Mouse (Mus musculus) embryo, embryonic 9.5 days (tissue): ENCODE results near the gene Gm11077.

Source experiments
- DNase-seq: peaks from one replicate; pipeline ENCODE4 v3.0.0-alpha.2; 2017; ENCODE audit errors: extremely low spot score

The Gm11077 gene

GRCm38 (mm10) chr6:140747591-140747990 lies 18.5 kb downstream of the Gm11077 start:
- DNase-seq: no peak

GRCm38 (mm10) chr6:140750371-140751080 lies 21.4 kb downstream of the Gm11077 start:
- no peak for DNase-seq

GRCm38 (mm10) chr6:140766365-140766764 lies 37.3 kb downstream of the Gm11077 start:
- peak; percentile 45 for DNase-seq

- no peak for DNase-seq
Measured at GRCm38 (mm10) chr6:140767237-140767636, 38.2 kb downstream of the Gm11077 start.

GRCm38 (mm10) chr6:140768180-140768579 lies 39.1 kb downstream of the Gm11077 start:
- DNase-seq: no peak

GRCm38 (mm10) chr6:140768859-140769640 lies 40.0 kb downstream of the Gm11077 start:
- DNase-seq: peak; percentile 27

- no peak for DNase-seq
Measured at GRCm38 (mm10) chr6:140776274-140776673, 47.2 kb downstream of the Gm11077 start.

GRCm38 (mm10) chr6:140782524-140782923 lies 53.4 kb downstream of the Gm11077 start:
- no peak for DNase-seq

GRCm38 (mm10) chr6:140786058-140786457 lies 57.0 kb downstream of the Gm11077 start:
- no peak for DNase-seq

- peak; percentile 15 for DNase-seq
Measured at GRCm38 (mm10) chr6:140789850-140790249, 60.8 kb downstream of the Gm11077 start.

- no peak for DNase-seq
Measured at GRCm38 (mm10) chr6:140793676-140794262, 64.7 kb downstream of the Gm11077 start.

- no peak for DNase-seq
Measured at GRCm38 (mm10) chr6:140798841-140799240, 69.8 kb downstream of the Gm11077 start.

GRCm38 (mm10) chr6:140799435-140800040 lies 70.5 kb downstream of the Gm11077 start:
- no peak for DNase-seq

GRCm38 (mm10) chr6:140800587-140800986 lies 71.5 kb downstream of the Gm11077 start:
- no peak for DNase-seq
